Mouse (Mus musculus) granulocyte monocyte progenitor cell, adult 5-6 weeks (primary cell): Measurements from ENCODE around the gene Nsun5. TPM values are rescaled to one million over a fixed set of nuclear protein-coding genes. Genes with fewer than 3 reads are reported as not detected.
A peak's percentile ranks its signal among the peaks of the same experiment; 100 is the strongest.
"Not testable (repeated sequence)": the region's sequence is repeated elsewhere in the genome, so short reads cannot be mapped to it uniquely, and the experiment has no call there.

Source experiments
- ATAC-seq: replicated peaks from 2 replicates; pipeline ENCODE4 v1.8.0; 2016; ENCODE audit warnings: mild to moderate bottlenecking, moderate TSS enrichment, inconsistent platforms; ENCODE audit not compliant: poor library complexity, severe bottlenecking
- total RNA-seq, 2 experiments: library from RNA; stranded (forward) in 1 of 2; stranded (reverse) in 1 of 2; fragments of 200-712, 200-1000 nt in 1 of 2; fragments of >200 nt in 1 of 2; fragmentation: Nextera tagmentation in 1 of 2; gene quantifications; 2 replicates each; pipeline ENCODE4 v1.2.3; 2014 to 2017

Gene Nsun5
- total RNA-seq, 2 experiments from 2014 or later: 23.3 to 23.9 TPM

DNA sequence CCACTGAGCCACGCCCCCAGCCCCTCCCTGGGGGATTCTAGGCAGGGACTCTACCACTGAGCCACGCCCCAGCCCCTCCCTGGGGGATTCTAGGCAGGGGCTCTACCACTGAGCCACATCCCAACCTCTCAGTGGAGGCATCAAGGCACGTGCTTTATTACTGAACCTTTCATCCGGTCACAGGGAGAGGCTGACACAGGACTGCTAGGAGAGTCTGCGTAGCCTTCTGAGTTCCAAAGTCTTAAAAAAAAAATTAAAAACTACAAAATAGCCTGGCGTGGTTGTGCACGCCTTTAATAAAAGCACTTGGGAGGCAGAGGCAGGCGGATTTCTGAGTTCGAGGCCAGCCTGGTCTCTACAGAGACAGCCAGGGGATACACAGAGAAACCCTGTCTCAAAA is 557 bp upstream of the Nsun5 start:
- ATAC-seq: not testable (repeated sequence)

DNA sequence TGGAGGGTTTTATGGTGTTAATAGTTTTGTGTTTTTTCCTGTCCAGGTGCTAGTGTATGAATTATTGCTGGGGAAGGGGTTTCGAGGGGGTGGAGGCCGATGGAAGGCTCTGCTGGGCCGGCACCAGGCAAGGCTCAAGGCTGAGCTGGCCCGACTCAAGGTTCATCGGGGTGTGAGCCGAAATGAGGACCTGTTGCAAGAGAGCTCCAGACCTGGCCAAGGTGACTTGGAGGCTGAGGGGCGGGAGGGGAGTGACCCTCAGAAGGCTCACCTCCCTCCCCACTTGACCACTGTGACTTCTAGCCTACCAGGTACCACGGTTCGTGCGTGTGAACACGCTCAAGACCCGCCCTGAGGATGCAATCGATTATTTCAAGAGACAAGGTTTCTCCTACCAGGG is 1.4 kb downstream of the Nsun5 start:
- no peak for ATAC-seq

DNA sequence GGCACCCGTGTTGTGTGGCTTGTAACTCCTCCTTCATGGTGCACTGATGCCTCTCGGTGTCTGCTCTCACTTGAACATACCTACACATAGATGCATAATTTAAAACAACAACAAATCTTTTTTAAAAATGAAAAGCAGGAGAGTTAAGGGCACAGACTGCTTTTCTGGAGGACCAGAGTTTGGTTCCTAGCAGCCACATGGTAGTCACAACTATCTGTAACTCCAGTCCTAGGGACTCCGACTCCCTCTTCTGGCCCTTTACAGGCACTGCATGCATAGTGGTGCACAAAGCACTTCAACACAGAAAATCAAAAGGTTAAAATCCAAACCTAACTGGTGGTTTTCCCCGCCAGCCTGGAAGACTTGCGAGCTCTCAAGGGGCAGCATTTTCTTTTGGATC is 3.8 kb downstream of the Nsun5 start:
- ATAC-seq: no peak

DNA sequence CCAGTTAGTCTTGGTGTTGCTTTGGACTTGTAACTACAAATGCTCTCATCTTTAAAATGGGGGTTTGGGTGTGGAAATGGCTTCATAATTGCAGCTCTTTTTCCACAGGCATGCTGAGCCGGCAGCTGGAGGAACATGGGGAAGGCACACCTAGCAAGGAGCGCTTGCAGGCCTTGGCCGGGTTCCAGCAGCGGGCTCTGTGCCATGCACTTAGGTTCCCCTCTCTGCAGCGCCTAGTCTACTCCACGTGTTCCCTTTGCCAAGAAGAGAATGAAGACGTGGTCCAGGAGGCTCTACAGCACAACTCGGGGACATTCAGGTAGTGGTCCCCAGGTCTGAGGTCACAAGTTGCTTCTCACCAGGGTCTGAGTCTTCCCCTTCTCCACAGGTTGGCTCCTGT is 5.4 kb downstream of the Nsun5 start:
- no peak for ATAC-seq

DNA sequence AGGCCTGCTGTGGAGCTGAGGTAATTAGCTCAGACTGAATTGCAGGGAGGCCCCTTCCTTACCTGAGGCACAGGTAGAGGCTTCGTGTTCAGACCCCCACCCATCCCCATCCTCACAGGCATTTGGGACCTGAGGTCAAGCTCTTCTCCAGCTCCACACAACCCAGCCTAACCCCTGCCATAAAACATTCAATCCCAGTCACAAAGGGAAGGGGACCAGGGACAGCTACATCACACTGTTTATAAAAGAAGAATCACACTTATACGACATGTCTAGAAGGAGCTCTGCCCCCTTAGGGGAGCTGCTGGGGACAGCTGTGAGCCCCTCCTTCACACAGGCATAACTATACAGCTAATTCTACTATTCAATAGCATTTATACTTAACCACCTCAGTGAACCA is 6.6 kb downstream of the Nsun5 start:
- ATAC-seq: no peak

DNA sequence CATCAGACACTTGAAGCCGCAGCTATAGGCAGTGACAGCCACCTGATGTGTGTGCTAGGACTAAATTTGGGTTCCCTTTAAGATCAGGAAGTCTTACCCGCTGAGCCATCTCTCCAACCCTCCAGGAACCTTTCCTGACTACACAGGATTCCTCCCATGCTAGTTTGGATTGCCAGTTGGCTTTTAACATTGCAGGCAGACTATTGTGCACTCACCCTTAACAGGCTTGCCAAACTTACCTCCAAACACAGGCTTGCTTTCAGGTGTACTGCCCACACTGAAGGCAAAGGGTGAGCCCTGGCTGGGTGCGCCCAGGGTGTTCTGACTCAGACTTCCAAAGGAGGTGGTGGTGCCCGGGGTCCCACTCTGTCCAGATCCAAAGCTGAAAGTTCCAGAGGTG is 10.9 kb downstream of the Nsun5 start:
- no peak for ATAC-seq

DNA sequence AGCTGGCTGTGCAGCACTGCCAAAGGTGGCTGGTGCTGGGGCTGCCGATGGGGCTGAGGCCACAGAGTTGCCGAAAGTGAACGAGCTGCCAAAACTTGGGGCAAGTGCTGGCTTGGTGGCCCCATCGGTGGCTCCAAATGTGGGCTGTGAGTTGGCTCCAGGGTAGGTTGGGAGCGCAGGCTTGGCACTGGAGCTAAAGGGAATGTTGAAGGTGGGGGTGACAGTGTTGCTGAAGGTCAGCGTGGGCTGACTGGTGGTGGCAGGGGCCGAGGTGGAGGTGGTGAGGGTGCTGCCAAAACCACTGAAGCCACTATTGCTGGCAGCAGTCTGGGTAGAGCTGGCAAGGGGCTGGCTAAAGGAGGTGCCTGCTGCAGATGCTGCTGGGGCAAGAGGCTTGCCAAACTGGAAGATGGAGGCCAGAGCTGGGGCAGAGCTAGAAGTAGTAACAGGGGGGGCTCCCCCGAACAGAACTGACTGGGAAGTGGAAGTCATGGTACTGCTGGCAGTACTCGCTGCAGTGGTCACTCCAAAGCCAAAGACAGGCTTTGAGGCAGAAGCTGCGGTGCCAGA is 11.7 kb downstream of the Nsun5 start:
- ATAC-seq: no peak

DNA sequence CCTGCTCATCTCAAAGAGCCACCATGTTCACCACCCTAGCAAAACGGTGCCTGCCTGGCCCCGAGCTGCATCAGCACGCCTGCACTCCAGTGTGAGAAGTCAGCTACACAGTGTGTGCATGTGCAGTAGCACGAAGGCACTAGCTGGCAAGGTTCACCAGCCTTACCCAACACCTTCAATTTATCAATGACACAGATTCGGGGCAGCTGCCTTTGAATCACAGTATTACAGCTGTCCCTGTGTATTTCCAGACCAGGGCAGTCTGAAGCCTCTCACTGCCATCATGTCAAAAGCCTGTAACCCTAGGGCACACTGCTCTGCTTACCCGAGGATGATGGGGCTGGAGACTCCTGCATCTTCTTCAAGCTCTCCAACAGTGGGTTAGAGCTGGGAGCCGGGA is 13.0 kb downstream of the Nsun5 start:
- no peak for ATAC-seq

DNA sequence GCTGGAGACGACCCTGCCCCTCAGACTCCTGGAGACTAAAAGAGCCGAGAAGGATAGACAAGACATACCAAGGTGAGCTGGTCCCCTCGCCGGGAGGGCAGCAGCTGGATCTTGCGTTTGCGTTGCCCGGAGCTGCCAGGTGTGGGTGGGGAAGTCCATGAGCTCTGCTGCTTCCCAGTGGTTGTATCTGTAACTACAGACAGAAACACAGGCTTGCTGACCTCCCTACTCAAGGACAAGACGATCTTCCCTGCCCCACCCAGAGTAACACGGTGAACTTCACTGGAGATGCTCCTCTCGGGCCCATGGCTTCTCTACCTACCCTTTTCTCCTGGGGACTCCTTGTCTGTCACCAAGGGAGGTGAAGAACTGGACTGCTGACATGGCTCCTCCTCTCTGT is 14.0 kb downstream of the Nsun5 start:
- ATAC-seq: no peak

DNA sequence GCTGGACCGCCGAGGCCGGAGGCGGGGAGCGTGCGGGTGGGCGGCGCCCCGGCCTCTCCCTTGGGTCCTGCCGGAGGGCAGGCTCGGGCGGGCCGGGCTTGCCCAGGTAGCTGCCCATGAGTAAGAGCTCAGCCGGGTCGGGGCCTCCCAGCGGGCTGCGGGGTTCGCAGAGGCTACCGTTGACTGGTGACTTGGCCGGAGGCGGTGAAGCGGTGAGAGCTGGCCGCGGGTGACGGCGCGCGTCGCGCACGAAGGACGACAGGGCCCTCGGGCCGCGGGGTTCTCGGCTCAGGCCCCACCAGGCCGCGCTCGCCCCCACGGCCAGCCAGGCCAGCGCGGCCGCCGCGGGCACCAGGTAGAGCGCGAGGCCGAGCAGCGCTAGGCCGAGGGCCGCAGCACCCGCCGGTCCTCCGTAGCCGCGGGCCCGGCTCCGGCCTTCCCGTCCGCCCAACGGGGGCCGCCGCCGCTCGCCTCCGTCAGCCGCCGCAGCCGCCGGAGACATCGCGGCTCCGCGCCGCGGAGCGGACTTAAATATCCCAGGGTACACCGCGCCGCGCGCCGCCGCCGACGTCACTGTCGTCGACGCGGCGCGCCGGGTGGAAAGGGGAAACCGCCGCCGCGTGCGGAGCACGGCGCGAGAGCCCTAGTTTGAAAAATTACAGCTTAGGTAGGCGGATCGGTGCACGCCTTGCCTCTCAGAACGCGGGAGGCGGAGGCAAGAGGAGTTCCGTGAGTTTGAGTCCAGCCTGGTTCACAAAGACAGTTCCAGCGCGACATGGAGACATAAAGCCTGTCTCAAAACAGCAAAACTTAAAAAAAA is 24.5 kb downstream of the Nsun5 start, which contains the start of gene Pom121:
Pom121 (minus strand) TSS at position 543 of the 820 bp plus-strand sequence.
- peak; percentile 86 for ATAC-seq

DNA sequence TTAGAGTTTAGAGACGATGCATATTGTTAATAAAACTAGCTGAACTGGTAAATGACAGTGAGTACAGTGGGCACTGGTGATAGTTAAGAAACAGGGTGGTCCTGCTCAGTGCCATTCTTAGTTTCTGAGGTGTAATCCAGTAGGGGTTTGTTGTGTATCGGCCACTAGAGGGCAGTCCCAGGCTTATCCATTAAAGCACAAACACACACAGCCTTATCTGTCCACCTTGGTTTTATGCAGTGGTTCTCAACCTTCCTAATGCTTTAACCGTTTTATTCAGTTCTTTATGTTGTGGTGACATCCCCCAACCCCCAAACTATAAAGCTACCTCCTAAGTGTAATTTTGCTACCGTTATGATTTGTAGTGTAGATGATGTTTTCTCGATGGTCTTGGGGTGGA is 26.1 kb downstream of the Nsun5 start:
- ATAC-seq: peak; percentile 45

DNA sequence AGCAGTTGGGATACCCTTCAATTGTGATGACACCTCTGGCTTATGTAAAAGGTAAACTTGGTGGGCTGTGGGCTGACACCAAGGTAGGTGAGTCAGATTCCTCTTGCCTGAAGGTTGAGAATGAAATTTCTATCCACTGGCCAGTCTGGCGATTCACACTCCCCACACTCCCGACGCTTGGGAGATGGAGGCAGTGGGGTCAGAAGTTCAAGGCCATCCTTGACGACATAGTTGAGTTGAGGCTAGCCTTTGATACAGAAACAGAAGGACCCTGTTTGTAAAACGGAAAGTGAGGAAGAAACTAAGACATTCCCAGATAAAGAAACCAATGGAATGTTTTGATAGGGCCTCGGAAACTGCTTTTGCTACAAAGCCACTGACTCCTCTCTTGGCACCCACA is 29.6 kb downstream of the Nsun5 start:
- ATAC-seq: no peak

DNA sequence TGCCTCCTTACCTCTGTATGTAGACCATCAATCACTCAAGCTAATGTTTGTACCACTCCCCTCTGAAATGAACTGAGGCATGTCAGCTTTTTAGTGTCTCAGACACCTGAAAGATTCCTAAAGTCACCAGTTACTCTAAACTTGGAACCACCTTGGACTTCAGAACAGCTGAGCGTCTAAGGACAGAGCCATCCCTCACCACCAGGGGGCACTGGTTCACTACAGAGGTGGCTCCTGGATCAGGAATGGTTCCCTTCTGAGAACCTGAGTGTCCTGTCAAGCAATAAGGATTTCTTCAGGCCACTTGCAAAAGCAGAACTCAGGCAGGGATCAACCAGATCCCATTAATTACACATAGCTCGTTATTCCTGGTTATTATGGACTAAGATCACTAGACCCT is 30.5 kb downstream of the Nsun5 start:
- peak; percentile 85 for ATAC-seq

DNA sequence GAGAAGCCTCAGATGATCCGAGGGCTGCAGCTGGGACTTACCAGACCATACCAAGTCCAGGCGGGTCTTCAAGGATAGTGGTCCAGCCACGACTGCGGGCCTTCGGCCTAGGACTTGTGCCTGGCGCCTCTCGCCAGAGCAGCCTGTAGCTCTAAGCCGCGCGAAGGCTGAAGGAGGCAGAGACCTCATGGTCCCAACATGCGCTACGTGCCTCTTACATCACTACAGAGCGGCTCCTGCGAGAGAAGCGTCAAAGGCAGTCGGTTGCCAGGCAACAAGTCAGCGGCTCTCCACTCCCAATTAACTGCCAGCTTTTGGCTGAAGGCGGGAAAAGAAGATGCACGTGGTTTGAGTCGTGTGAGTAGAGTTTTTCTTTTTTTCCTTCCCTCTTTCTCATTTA is 34.9 kb downstream of the Nsun5 start:
- ATAC-seq: no peak; the same call in 1 of the 2 replicates

DNA sequence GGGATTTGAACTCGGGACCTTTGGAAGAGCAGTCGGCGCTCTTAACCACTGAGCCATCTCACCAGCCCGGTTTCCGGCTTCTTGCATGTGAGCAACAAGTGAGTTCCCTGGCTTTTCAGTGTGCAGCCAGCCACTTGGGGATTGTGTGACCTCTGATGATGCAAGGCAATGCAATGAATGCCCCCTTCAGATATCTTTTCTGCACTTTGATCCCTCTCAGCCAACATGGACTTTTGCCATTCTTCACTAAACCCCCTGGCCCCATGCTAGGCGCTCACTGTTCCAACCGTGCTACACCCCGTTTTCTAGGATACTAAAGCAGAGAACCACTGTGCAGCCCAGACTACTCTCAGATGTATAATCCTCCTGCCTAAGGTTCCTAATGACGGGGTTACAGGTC is 35.7 kb downstream of the Nsun5 start:
- ATAC-seq: no peak

DNA sequence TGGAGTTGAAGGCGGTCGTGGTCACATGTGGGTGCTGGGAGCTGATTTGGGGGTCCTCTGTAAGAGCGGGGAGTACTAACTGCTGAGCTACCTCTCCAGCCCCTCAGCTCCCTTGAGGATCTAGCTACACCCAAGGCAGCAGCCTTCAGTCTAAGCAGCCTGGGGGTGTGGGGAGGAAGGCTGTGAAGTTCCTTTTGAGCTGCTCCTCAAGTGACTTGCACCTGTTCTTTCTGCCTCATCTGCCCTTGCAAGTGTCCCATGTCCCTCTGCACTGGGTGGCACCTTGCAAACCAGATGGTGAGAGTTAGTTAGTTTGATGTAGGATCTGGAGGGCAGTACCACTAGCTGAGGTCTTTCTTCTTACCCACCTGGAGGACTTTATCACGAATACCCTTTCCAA is 38.4 kb downstream of the Nsun5 start:
- no peak for ATAC-seq

DNA sequence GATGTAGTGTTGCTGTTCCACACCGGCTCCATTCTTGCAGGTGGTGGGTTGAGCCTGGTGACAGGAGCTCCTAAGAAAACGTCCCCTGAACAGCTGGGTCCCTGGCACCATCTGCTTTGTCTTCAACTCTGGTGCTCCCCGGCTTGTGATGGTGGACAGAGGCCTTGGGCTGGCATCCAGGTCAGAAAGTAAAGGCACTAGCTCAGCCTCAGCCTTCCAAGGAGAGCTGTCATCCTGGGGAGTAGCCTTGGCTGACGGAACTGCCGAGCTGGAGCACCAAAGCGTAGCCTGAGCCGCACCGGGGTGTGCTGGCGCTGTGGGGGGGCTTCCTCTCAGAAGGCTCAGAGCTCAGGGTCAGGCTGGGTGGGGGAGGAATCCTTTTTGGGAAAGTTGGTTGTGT is 40.5 kb downstream of the Nsun5 start:
- ATAC-seq: no peak

Other genes with a start within 250 kb of the Nsun5 start
- 14.7 and 19.2 TPM in 2 replicates for gene Tbl2, start 220.3 kb upstream of the Nsun5 start, total RNA-seq (2014; fragmentation: Nextera tagmentation)
- 19.1 and 23.0 TPM in 2 replicates for gene Tbl2, start 220.3 kb upstream of the Nsun5 start, total RNA-seq (2017)
- gene Bcl7b, start 201.7 kb upstream of the Nsun5 start, total RNA-seq (2014; fragmentation: Nextera tagmentation): 15.8 and 38.5 TPM in 2 replicates
- 20.7 and 36.9 TPM in 2 replicates for gene Bcl7b, start 201.7 kb upstream of the Nsun5 start, total RNA-seq (2017)
- gene Baz1b, start 182.7 kb upstream of the Nsun5 start, total RNA-seq (2014; fragmentation: Nextera tagmentation): 121 and 122 TPM in 2 replicates
- 140 and 147 TPM in 2 replicates for gene Baz1b, start 182.7 kb upstream of the Nsun5 start, total RNA-seq (2017)
- not detected in 2 replicates for gene Fzd9, start 118.7 kb upstream of the Nsun5 start, total RNA-seq (2014; fragmentation: Nextera tagmentation)
- gene Fzd9, start 118.7 kb upstream of the Nsun5 start, total RNA-seq (2017): 0.31 TPM in 1 of 2 replicates, not detected in the other
- 0.62 TPM in 1 of 2 replicates, not detected in the other for gene Fkbp6, start 19.9 kb upstream of the Nsun5 start, total RNA-seq (2014; fragmentation: Nextera tagmentation)
- gene Fkbp6, start 19.9 kb upstream of the Nsun5 start, total RNA-seq (2017): 0.34 TPM in 1 of 2 replicates, not detected in the other
- gene Trim50, start 16.7 kb upstream of the Nsun5 start, total RNA-seq (2014; fragmentation: Nextera tagmentation): not detected in 2 replicates
- gene Trim50, start 16.7 kb upstream of the Nsun5 start, total RNA-seq (2017): not detected in 2 replicates
- 56.9 and 69.3 TPM in 2 replicates for gene Pom121, start 24.6 kb downstream of the Nsun5 start, total RNA-seq (2014; fragmentation: Nextera tagmentation)
- gene Pom121, start 24.6 kb downstream of the Nsun5 start, total RNA-seq (2017): 7.2 and 8.8 TPM in 2 replicates
- gene Hip1, start 175.2 kb downstream of the Nsun5 start, total RNA-seq (2014; fragmentation: Nextera tagmentation): 21.2 and 21.4 TPM in 2 replicates
- 8.7 and 11.4 TPM in 2 replicates for gene Hip1, start 175.2 kb downstream of the Nsun5 start, total RNA-seq (2017)
- not detected in 2 replicates for gene Ccl26, start 193.6 kb downstream of the Nsun5 start, total RNA-seq (2014; fragmentation: Nextera tagmentation)
- not detected in 2 replicates for gene Ccl26, start 193.6 kb downstream of the Nsun5 start, total RNA-seq (2017)
- gene Ccl24, start 203.1 kb downstream of the Nsun5 start, total RNA-seq (2014; fragmentation: Nextera tagmentation): 2.3 and 3.9 TPM in 2 replicates
- gene Ccl24, start 203.1 kb downstream of the Nsun5 start, total RNA-seq (2017): 1.4 TPM in 1 of 2 replicates, not detected in the other